Mouse (Mus musculus): Measurements from ENCODE around the gene Lgals12.

The Lgals12 gene

GRCm38 (mm10) chr19:7548924-7549323 is 58.1 kb downstream of the Lgals12 start:
- intact Hi-C loops (cut with DNase I), result no loop called here
